Mouse (Mus musculus) gastrocnemius, postnatal 36 days (tissue): ENCODE data around the gene Il23r. TPM values are rescaled to one million over a fixed set of nuclear protein-coding genes. Genes with fewer than 3 reads are reported as not detected.

ENCODE experiments used
- DNase-seq, 2 experiments: peaks; one replicate each; pipeline ENCODE4 v3.0.0; 2022
- intact Hi-C: fragments of 180-260 bp; cut with DNase I; formaldehyde crosslinking; loops from one replicate; pipeline ENCODE4 v1.15.1; 2025
- total RNA-seq, 2 experiments: library from RNA; stranded (reverse); gene quantifications; 2 replicates each; pipeline ENCODE4 v1.2.3; 2021

Il23r gene
- total RNA-seq, 2 experiments from 2014 or later = not detected

DNA sequence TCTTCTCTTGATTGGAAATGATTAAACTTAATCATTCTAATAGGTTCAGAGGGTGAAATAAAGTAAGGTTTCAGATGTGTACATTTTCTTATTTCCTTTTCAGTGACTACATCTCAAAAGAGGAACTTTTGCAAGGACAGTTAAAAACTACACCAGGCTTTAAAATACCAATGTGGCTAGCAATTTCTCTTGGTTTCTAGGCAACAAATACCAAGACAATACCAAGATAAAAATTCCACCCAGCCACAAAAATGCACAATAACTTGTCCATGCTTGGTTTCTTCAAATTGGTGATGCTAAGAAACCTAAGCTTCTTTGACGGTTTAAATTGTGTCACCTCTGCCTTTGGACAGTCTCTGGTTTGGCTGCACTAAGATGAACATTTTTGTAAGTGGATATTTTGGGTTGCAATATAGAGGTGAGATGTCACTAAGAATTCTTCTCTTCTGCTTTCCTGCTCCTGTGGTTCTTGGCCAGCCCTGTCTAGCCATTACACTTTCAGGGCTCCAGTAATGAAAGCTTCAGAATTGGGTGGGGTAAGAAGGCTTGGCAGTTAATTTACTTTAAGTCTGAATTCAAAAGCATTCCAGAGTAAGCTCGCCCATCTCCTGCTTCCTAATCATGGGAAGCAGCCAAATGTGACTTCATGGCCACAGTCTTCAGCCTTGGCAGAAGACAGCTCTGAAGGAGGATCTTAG is 56.8 kb downstream of the Il23r start:
- no peak for DNase-seq
- intact Hi-C loops = loop anchor here (10.0 kb wide), 1 partner anchor 270 kb away; no protein-coding TSS in a partner anchor

DNA sequence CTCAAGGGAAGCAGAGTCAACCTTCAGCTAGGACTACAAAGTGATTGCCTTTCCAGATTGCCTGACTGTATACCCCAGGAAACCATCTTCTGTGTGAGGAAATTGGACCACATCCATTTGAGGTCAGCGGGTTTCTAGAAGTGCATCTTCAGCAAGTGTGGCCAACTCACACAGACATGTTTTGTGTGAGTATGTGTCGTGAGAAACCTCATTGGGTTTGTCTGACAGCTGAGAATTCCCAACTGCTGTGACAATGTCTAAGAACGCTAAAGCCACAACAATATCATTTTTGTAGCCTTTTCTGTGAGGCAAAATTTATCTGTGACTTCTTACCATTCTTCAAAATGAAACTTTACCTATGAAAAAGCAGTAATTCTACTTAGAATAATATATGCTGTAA is 59.8 kb downstream of the Il23r start:
- DNase-seq = no peak
- intact Hi-C loops = loop anchor here (10.0 kb wide), 1 partner anchor 267 kb away; no protein-coding TSS in a partner anchor

DNA sequence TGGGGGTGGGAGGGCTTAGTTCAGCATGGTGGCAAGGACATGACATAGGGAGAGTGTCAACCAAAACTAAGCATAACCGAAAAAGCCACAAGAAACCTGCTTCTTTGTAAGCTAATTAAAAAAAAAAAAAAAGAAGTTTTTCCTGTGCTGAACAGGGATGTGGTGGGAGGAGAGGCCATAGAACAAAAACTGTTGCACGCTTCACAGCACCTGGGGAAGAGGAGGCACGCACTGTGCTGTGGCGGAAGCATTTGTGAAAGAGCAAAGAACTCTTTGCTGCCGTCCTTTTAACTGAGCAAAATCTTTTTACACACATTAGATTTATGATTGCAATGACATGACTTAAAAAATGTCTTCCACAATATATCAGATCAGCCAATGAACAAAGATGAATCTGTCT is 69.9 kb downstream of the Il23r start:
- intact Hi-C loops = no loop called here
- DNase-seq = no peak

DNA sequence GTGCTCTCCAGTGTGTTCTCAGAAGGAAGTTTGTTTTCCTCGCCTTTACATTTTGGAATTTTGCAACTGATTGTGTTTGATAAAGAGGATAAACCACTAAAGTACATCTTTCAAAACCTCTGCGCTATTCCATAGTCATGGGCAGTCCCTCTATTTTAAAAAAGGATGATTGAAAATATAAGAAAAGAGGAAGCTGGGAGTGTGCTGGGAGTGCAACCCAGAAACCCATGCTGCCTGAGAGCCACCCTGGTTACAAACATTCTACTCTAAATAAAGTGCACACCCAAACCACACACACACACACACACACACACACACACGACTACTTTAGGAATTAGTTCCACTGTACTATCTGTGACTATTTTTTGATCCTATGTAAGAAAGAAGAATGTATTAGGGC is 75.1 kb downstream of the Il23r start:
- no peak for DNase-seq
- intact Hi-C loops = no loop called here

DNA sequence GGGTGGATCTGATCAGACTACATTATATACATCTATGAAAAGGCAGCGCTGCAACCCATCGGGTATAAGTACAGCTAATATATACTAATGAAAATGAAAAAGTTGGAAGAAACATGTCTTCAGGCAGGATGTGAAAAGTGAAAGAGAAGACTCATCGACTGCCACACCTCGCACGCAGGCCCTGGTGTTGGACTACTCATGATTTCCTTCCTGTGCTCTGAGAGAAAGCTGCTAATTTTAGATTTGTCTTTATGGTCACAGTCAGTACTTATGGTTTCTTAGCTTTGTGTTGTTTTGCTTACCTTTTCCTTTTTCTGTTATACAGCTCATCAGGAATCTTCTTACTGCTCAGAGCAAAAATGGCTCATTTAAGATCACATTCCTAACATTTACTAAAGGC is 76.4 kb downstream of the Il23r start:
- intact Hi-C loops = no loop called here

DNA sequence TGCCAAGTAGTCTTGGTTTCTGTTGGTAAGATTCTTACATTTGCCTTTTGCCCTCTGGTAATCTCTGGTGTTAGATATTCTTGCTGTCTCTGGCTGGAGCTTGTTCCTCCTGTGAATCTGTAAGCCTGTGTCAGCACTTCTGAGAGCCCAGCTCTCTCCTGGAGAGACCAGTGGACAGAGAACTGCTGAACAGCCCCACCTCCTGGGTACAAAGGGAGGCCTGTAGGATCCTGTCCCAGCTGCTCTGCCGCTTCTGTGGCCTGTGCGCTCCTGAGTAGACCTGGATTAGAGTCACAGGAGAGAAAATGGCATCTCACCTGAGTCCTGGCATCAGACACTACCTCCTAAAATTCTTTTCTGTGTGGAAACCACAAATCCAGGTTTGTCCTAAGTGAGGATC is 78.3 kb downstream of the Il23r start:
- intact Hi-C loops = no loop called here

More for the DNA sequence above, 76.4 kb downstream of the Il23r start:
- no peak for DNase-seq

DNA sequence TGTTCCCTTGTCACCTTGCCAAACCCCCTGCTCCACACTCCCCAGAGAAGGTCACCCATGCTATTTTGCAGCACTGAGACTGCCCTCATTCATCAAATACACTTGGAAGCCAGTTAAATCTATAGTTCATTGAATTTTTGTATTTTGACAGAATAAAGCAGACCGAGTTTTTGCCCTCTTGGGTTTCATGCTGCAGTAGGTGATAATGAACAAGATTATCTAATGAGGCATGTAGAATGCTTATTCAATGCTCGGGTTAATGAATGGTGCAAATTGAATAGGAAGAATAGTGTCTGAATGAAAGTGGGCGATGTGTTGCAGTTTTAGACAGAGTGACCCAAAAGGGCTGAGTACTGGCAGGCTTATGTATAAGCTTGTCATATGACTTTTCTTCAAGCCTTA is 86.4 kb downstream of the Il23r start:
- DNase-seq = no peak
- intact Hi-C loops = no loop called here

More for the DNA sequence above, 78.3 kb downstream of the Il23r start:
- no peak for DNase-seq

DNA sequence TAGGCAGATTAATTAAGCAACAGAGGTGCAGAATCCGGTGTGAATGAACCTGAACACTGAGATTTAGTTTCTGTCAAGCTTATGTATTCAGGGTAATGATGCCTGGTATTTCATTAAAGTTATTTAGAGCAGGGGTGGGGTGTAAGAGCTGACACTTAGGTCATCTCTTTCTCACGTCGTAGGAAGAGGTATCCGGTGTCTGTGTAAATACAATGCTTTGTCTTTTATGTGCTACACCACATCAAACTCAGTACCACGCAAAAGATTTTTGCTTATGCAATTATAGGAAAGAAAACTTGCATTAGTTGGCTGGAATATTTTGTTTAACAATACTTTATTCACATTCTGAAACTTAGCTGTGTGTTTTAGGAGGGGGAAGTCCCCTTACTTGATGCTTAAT is 92.1 kb downstream of the Il23r start:
- intact Hi-C loops = no loop called here
- no peak for DNase-seq

DNA sequence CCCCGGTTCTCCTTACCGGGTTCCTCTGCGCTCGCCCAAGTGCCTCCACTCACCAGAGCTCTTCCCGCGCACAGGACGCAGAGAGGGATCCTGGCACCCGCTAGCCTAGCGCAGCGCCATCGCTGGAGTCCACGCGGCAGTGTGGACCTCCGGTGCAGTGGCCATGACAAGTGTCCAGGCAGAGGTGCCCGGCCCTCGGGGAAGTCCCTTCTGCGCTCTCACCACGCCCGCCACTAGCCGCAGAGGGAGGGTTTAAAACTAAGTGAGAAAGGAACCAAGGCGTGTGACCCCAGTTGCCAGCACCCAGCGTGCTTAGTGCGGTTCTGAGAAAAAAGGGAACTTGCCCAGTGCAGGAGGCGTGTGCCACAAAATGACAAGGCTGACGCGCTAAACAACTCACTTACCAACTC is 115.7 kb downstream of the Il23r start, which contains the start of gene Il12rb2:
TSS of gene Il12rb2 (minus strand) at position 207 of the 410 bp plus-strand sequence.
- intact Hi-C loops = no loop called here
- DNase-seq = no peak

Other genes starting within 250 kb of the Il23r start
- not detected for gene Il12rb2, start 115.7 kb downstream of the Il23r start, total RNA-seq
- not detected for gene Tacstd2, start 43.9 kb upstream of the Il23r start, total RNA-seq